Mouse (Mus musculus) induced T-regulatory cell, adult 2 months (primary cell): Measurements from ENCODE around the gene Gcsh.

Experiments
- DNase-seq: peaks from one replicate; pipeline ENCODE4 v3.0.0-alpha.2; 2012; ENCODE audit warnings: low read depth

Gene Gcsh

DNA sequence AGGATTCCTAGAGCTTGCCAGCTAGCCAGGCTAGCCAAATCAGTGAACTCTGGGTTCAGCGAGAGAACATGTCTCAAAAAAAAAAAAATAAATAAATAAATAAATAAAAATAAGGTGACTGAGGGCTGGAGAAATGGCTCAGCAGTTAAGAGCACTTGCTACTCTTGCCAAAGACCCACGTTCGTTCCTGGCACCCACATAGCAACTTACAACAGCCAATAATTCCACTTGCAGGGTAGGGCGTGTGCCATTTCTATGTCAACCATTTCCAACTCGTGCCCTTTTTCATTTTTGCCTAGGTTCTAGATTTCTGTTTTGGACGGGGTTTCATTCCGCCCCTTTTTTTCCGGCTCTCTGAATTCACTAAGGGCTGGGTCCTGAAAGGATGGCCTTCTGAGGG lies 15.3 kb downstream of the Gcsh start:
- no peak for DNase-seq

DNA sequence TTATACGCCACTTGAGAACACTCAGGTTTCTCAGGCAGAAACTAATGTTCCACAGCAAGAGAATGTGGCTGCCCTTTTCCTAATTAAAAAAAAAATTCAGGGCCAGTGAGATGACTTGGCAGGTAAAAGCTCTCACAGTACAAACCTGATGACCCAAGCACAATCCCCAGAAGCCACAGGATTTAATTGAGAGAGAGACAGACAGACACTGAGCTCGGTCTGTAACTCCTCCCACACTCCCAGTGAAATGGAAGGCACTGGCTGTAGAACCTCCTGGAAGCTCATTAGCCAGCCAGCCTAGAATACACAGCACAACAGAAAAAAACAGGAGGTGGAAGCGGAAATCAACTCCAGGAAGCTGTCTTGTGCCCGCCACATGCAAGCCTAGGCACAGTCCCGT lies 17.7 kb downstream of the Gcsh start:
- DNase-seq = no peak

DNA sequence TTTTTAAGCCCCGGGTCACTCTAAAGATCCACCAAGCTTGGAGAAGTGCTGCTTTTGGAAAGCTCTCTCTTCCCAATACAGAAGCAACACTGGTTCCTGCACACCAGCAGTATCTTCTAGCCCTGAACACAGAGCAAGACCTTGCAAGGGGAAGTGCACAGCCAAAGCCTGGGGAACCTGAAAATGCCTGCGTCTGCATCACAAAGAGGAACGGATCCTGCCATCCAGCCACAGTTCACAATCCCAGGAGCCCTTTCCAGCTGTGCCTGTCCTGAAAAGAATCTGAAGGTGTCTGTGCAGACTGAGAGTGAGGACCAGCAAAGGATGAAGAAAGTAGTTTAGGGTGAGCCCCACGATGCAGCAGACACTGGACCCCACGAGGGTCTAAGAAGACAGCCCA lies 18.3 kb downstream of the Gcsh start:
- DNase-seq = no peak

DNA sequence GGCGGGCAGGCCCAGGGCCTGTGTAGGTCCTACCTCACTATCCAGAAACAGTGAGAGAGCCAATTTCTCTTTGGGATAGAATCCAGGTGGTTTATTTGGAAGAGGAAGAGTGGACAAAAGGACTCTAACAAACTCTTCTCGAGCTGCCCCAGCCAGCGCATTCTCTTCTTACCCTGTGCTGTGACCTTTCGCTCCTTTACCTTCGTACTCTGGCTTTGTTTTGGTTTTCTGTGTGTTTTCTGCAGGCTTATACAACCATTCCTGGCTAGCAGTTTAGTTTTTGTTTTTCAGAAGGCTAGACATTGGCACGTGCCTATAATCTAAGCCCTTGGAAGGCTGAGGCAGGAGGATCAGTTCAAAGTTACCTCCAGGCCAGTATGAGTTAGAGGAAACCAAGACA lies 23.8 kb downstream of the Gcsh start:
- DNase-seq = no peak

DNA sequence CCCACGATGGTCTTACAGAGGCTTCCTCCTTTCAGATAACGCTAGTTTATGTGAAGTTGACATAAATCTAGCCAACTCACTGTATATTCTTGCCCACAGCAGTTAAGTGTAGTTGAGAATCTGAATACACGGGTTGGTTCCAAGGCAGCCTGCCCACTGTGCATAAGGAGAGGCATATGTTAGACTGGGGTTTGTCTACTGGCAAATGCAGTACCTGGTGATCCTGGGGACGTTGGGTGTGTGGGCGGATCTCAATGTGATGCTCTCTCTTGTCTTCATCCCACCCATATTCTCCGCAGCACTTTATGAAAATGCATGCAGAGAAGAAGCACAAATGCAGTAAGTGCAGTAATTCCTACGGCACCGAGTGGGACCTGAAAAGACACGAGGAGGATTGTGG lies 38.9 kb downstream of the Gcsh start:
- no peak for DNase-seq

DNA sequence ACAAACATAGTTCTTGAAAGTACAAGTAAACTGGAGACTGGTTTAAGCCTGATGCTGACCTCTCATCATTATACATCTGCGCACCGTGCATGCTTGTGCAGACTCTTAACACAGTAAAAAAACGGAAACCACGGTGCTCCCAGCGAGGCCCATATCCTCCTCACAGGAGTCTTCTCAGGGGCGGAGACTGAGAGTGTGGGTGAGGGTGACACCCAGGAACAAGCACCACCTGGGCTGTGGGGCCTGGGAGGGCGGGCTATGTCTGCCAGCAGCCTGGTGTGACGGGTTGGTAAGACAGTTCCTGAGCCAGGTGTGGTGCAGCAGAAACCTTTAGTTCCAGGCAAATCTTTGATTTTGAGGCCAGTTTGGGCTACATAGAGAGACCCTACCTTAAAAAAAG lies 40.9 kb downstream of the Gcsh start:
- peak; percentile 71 for DNase-seq

DNA sequence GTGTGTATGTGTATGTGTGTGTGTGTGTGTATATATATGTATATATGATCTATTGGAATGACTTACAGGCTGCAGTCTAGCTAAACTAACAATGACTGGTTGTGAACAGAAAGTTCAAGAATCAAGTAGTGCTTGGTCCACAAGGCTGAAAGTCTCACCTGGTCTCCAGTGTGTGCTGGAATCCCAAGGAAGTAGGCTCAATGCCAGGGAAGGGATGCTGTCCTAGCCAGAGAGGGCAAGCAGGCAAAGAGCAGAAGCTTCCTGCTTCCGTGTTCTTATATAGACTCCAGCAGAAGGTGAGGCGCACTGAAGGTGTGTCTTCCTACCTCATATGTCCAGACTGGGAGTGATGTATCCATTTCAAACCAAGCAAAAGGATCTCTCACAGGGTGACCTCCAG lies 41.6 kb downstream of the Gcsh start:
- DNase-seq = no peak

DNA sequence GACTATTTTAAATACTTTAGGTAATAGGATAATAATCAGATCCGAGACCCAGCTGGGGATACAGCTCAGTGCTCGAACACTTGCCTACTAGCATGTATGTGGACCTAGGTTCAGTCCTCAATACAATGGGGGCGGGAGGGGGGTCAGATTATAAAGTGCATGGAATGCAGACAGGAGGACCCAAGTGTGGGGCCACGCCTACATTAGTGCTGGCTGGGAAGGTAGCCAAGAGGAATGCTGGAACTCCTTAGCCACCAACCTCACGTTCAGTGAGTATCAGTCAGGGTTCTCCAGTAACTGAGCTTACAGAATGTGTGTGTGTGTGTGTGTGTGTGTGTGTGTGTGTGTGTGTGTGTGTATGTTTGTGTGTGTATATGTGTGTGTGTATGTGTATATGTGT lies 42.0 kb downstream of the Gcsh start:
- DNase-seq = no peak

DNA sequence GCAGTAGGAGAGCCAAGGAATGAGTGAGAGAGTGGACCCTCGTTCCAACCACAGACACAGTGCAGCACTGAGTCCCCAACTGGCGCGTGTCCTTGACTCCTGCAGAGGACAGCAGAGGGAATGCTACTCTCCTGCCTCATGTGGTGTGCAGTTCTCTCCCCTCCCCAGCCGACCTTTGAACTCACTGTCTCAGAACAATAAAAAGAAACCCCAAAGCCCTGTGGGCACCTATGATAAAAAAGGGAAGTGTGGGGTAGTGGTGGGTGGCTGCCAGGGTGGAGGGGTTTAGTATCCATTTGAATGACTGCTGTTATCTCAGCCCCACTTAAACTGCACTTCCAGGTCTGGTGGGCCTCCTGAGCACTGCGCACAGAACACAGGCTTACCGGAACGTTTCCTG lies 45.7 kb downstream of the Gcsh start:
- DNase-seq = no peak

DNA sequence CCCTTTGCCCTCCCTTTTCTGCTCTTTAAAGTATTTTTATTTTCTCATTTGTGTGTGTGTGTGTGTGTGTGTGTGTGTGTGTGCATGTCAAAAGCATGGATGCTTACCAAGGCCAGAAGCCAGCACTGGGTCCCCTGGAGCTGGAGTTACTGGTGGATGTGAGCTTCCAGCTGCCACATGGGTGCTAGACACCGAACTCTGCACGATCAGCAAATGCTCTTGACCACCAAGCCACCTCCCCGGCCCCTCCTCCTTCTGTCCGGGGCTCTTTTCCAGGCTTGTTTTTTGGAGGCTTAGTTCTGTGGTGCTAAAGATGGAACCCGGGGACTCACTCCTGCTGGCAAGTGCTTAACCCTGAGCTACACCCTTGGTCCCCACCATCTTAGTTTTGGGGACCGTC lies 46.5 kb downstream of the Gcsh start:
- DNase-seq = no peak

DNA sequence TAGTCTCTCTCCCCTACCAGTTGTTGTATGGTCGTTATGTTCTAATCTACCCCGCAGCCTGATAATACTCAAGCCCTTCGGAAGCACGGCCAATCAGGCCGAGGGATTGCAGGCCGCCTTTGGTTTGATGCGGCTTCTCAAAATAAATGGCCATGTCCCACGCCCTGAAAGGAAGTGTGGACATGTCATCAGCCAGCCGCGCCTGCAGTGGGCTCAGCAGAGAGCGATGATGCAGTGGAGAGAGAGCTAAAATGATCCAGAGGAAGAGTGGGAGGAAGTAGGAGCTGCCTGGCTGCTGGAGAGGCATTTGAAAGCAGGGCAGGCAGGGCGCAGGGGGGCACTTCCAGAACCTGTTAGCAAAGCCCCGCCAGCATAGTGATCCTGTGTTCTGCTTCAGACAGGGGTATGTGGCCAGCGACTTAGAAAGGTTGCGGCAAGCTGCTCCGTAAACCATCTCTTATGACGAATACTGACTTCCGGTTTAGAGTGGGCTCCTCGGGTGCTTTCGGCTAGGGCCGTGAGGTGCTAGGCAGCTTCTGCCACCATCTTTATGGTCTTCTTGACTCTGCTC lies 47.0 kb downstream of the Gcsh start:
- peak; percentile 76 for DNase-seq

DNA sequence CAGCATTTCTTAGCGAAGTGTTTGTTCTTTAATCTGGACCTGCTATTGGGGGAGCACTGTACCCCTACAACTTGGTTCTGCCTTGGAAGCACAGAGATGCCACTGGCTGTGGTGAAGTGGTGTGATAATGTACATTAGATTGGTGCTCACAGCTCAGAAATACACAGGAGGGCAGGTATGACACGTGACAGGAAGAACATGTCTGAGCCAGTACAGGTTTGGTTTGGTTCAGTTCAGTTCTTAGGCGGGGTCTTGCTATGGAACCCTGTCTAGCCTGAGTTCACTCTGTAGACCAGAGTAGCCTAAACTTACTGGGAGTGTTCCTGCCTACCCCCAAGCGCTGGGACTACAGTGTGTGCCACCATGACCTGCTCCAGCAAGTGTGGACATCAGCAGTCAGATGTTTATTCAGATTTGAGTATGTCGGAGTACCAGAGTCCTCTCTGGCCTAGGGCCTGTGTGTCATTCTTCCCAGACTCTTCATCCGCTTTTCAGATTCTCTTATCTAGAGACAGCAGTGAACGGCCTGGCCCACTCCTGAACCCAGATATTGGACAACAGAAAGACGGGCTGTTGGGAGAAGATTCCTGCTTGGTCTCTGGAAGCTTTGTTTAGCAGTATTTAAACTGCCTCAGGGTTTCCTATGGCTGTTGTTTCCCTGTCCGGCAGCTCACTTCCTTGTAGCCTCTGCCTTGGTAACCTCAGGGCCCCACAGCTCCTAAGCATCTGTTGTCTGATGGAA lies 48.0 kb downstream of the Gcsh start:
- DNase-seq = peak; percentile 42

DNA sequence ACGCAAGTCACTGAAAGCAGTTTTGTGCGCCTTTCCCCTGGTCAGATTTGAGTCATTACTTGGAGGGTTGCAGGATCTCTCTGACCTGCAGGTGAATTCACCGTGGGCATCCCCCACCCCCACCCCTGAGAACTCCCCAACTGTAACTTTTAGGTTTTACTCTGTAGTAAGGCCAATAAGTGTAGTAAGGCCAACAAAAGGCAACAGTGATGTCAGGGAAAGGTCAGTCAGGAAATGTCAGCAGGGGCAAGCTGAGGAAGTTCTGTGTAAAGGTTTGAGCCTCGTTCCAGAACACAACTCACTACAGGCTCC lies 49.0 kb downstream of the Gcsh start:
- no peak for DNase-seq

DNA sequence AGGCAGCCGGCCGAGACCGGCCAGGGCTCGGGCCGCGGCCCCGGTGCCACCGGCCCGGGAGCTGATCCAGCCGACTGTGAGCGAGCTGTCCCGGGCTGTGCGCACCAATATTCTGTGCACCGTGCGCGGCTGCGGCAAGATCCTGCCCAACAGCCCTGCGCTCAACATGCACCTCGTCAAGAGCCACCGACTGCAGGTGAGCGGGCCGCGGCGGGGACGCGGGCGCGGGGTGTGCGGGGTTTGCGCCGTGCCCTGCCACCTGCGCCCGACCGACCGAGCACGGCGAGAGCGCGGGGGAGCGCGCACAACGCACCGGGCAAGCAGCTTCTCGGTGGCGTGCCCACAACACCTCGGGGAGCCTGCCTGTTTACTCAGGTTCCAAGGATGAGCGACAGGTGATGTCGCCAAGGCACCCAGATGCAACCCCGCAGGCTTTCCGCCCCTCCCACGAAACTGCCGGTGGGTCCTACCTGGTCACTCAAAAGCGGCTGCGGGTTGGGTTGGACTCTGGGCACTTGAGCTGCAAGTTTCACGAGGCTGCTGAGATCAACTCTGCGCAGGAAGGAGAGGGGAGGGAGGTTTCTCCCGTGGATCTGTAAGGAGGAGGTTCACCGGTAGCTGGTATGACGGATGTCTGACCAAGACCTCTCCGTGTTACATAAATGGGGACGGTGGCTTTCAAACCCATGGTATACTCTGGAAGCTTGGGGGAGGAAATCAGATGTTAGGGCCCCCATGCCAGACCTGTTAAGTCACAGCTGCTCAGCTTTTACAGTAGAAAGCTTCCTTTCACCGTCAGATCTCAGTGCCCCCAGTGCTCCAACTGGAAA lies 49.6 kb downstream of the Gcsh start:
- peak; percentile 71 for DNase-seq

DNA sequence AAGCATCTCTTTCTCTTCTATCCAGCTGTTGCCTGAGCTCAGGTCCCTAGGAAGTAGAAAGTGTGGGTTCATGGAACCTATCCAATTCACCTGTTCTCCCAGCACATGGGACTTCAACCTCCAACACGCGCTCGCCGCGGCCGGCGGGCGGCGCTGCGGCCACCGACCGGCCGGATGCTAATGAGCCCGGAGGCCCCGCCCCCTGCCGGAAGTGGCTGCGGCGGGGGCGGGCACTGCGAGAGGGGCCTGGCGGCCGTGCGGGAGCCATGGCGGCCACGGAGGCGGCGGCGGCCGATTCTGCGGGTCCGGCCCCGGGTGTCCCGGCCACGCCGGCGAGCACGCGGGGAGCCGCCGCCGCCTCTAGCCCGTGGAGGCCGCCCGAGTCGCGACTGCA lies 50.2 kb downstream of the Gcsh start, which contains the start of gene Atmin:
Gene Atmin (plus strand): TSS at position 233 of the 394 bp plus-strand sequence.
- DNase-seq = peak; percentile 90

DNA sequence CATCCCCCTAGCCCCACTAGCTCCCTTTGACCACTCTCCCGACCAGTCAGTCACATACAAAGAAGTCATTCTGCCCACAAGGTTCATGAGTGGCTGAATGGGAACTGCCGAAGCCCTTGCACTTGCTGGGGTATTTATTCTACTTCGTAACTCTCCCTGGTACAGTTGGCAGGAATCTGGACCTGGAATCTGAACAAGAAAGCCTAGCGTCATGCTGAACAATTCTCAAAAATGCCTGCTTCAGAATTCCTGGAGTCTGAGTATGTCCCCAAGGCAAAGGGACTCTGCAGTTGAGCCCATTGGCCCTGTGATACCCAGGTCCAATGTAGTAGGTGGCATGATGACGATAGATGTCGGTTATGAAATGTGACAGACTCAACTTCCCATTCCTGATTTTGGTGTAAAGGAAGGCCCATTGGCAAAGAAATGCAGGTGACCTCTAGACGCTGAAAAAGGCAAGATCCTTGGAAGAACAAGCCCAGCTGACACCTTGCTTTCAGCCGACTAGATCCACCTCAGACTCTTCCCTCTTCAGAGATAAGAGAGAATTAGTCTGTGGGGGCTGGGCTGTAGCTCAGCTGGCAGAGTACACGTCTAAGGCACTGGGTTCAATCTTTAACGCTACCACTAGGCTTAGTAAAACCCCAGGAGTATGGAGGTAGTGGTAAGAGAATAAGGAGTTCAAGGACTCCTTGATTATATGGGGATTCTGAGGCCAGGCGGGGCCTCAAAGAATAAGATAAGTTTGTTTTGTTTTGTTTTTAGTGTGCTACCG lies 50.9 kb downstream of the Gcsh start:
- DNase-seq = no peak

DNA sequence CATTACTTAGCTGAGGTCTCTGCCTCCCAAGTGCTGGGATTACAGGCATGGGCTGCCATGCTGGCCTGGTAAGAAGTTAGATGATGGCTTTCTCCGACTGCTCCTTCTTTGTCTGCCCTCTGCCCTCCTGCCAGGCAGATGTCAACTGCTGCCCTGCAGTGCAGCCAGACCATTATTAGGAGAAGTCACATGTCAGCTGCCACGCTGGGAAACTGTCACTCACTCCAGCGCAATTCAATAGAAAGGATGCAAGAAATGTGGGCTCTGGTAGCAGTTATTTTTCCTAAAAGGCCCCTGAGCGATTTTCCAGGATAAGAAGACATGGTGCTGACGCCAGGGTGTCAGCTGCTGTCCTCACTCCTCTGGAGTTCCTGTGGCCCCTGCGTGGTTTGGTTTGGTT lies 57.8 kb downstream of the Gcsh start:
- DNase-seq = no peak

DNA sequence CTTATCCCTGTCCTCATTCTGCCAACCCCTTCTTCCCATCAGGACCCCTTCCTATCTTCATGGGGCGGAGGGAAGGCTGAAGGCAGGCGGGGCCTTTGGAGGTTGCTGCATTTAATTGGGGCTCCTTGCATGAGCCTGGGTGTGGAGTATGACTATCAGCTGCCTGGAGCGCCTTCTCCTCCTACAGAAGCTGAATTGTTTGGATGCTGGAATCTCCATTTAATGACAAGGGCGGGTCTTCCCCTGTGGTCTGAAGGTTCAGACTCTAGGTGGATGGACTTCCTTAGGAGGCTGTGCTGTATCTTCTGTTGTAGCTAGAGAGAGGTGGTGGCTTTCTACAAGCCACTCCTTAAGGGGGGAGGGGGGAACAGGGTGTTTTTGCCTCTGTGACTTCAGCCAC lies 58.4 kb downstream of the Gcsh start:
- no peak for DNase-seq
